Mouse (Mus musculus) C2C12 (cell line): ENCODE data around the gene Zdhhc1. TPM values are rescaled to one million over a fixed set of nuclear protein-coding genes. Genes with fewer than 3 reads are reported as not detected.

Experiments
- H3K27me3 ChIP-seq: one replicate; pipeline ENCODE4 v1.6.1; 2011; ENCODE audit not compliant: control insufficient read depth, insufficient read depth, insufficient read length
- H3K36me3 ChIP-seq: one replicate; pipeline ENCODE4 v1.6.1; 2011; ENCODE audit not compliant: control insufficient read depth, insufficient read depth
- H3K4me3 ChIP-seq: one replicate; pipeline ENCODE4 v1.5.1; 2011; ENCODE audit warnings: mild to moderate bottlenecking, control low read depth; ENCODE audit not compliant: poor library complexity, insufficient read depth, severe bottlenecking
- H3K79me2 ChIP-seq: one replicate; pipeline ENCODE4 v1.6.1; 2011; ENCODE audit not compliant: control insufficient read depth, insufficient read depth
- H3K79me3 ChIP-seq: one replicate; pipeline ENCODE4 v1.6.1; 2011; ENCODE audit warnings: low read depth, control low read depth
- H3ac ChIP-seq: one replicate; pipeline ENCODE3; 2011; ENCODE audit warnings: low read depth; ENCODE audit not compliant: control insufficient read depth, insufficient read length
- CEBPB ChIP-seq: IDR thresholded peaks from one replicate; pipeline ENCODE4 v1.6.1; 2011; ENCODE audit warnings: low read depth, mild to moderate bottlenecking, control low read depth, moderate library complexity
- CTCF ChIP-seq: IDR thresholded peaks from one replicate; pipeline ENCODE4 v1.5.1; 2011; ENCODE audit not compliant: control insufficient read depth, insufficient read depth, insufficient read length
- FOSL1 ChIP-seq: IDR thresholded peaks from one replicate; pipeline ENCODE4 v1.8.0; 2011; ENCODE audit warnings: mild to moderate bottlenecking, low read length; ENCODE audit not compliant: poor library complexity, insufficient read depth, severe bottlenecking
- MAX ChIP-seq: IDR thresholded peaks from one replicate; pipeline ENCODE4 v1.6.1; 2011; ENCODE audit warnings: mild to moderate bottlenecking, control low read depth
- MYOD1 ChIP-seq: IDR thresholded peaks from one replicate; pipeline ENCODE4 v1.6.1; 2011; ENCODE audit warnings: low read depth; ENCODE audit not compliant: control insufficient read depth, insufficient read length
- MYOG ChIP-seq: IDR thresholded peaks from one replicate; pipeline ENCODE4 v1.6.1; 2011; ENCODE audit not compliant: control insufficient read depth, insufficient read length; ENCODE audit errors: extremely low read depth
- USF1 ChIP-seq: IDR thresholded peaks from one replicate; pipeline ENCODE4 v1.6.1; 2011; ENCODE audit warnings: low read depth, mild to moderate bottlenecking, control low read depth, moderate library complexity
- polyA plus RNA-seq: library from polyadenylated mRNA; unstranded; fragments of >200 nt; fragmentation: generic; extraction: Trizol; gene quantifications from one replicate; pipeline ENCODE4 v1.2.1, GENCODE M21; 2012; ENCODE audit warnings: missing spikeins

Zdhhc1 gene
- polyA plus RNA-seq, 1 experiment, result 8.8 TPM

DNA sequence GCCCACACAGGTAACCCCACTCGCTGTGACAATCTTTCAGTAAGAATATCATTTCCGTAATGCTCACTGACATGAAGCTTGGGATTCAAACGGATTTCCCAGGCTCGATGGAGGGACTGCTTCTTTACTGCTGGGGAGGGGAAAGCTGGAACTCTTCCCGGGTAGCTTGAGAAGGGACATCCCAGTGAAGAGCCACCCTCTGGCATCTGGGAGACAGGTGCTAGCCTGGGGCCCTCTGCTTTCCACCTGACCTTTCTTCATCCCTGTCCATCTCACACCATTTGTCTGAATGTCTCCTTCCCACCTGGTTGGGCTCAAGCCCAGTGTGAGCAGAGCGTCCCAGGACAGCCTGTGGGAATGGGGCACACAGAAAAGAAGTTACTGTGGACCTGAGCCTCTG, 30.5 kb downstream of the Zdhhc1 start:
- Histone ChIP-seq H3K79me3 (no peaks in the 10 kb centered on the region), H3ac (no peak overlapping the region), H3K79me2 (peaks cover 9% of the 10 kb centered on the region), H3K36me3 (peaks cover 6% of the 10 kb centered on the region), H3K27me3 (no peaks in the 10 kb centered on the region), H3K4me3 (no peak overlapping the region)
- TF ChIP-seq CEBPB, result no peak
- no peak for TF ChIP-seq MYOG
- no peak for TF ChIP-seq MAX
- no peak for TF ChIP-seq USF1
- no peak for TF ChIP-seq FOSL1
- no peak for TF ChIP-seq CTCF
- no peak for TF ChIP-seq MYOD1

- Histone ChIP-seq H3K36me3 (peaks cover 6% of the 10 kb centered on the region), H3K4me3 (no peak overlapping the region), H3K79me2 (no peaks in the 10 kb centered on the region), H3ac (no peak overlapping the region), H3K27me3 (no peaks in the 10 kb centered on the region), H3K79me3 (no peaks in the 10 kb centered on the region)
- TF ChIP-seq FOSL1 (no peak), MAX (no peak), CEBPB (no peak), MYOD1 (no peak), CTCF (no peak), MYOG (no peak), USF1 (no peak)
These were observed 32.1 kb downstream of the Zdhhc1 start for GRCm38 (mm10) chr8:105464595-105464994.

GRCm38 (mm10) chr8:105461085-105461803, 35.5 kb downstream of the Zdhhc1 start:
- Histone ChIP-seq H3K4me3 (no peak overlapping the region), H3K79me3 (no peaks in the 10 kb centered on the region)
- no peak for TF ChIP-seq CTCF
- no peak for TF ChIP-seq FOSL1
- no peak for TF ChIP-seq CEBPB
- TF ChIP-seq USF1, result no peak
- TF ChIP-seq MYOD1, result no peak
- TF ChIP-seq MYOG, result no peak
- no peak for TF ChIP-seq MAX

DNA sequence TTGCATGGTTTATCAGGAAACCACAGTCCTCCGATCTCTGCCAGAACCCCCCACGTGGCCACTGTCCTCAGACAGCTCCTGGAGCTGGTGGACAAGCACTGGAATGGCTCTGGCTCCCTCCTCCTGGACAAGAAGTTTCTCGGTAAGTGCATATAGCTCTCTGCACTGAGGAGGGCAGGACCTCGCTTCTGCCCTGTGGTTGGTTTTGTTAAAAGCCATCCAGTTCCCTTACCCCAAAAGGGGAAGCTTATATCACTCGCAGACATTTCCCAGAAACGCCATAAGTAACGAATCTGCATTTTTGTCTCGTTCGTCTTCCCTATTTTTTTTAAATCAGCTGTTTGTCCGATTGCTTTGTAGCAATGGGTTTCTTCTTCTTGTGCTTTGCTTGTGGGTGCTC, 41.5 kb downstream of the Zdhhc1 start:
- H3K79me3 ChIP-seq, result no peaks in the 10 kb centered on the region
- TF ChIP-seq CTCF, result no peak
- peak; percentile 14 for TF ChIP-seq USF1
- no peak for TF ChIP-seq MAX
- H3K27me3 ChIP-seq, result peaks cover 4% of the 10 kb centered on the region

More at GRCm38 (mm10) chr8:105461085-105461803, 35.5 kb downstream of the Zdhhc1 start:
- no peaks in the 10 kb centered on the region for H3K27me3 ChIP-seq
- no peaks in the 10 kb centered on the region for H3K36me3 ChIP-seq
- H3K79me2 ChIP-seq, result no peaks in the 10 kb centered on the region
- no peak overlapping the region for H3ac ChIP-seq

DNA sequence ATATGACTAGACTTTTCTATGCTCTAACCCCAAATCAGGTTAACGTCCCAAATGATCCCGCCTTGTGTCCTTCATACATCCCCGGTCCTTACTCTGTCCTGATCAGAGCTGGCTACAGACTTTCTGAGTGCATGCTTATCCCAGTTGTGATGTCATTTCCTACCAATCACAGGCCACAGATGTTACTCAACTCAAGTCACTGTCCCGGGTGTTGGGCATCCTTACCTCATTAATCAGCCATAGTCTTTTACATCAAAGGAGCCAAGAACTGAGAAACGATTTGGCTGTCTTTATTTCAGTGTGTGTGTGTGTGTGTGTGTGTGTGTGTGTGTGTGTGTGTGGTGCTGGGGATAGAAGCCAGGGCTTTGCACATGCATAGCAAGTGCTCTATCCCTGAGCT, 42.6 kb downstream of the Zdhhc1 start:
- Histone ChIP-seq H3K4me3 (no peak overlapping the region), H3K27me3 (peaks cover 10% of the 10 kb centered on the region), H3K36me3 (no peaks in the 10 kb centered on the region), H3ac (no peak overlapping the region), H3K79me3 (no peaks in the 10 kb centered on the region), H3K79me2 (no peaks in the 10 kb centered on the region)
- TF ChIP-seq USF1 (no peak), MYOD1 (no peak), CEBPB (peak; percentile 58)

More for the DNA sequence above, 41.5 kb downstream of the Zdhhc1 start:
- no peak overlapping the region for H3ac ChIP-seq
- no peaks in the 10 kb centered on the region for H3K36me3 ChIP-seq
- H3K79me2 ChIP-seq, result no peaks in the 10 kb centered on the region
- H3K4me3 ChIP-seq, result no peak overlapping the region

DNA sequence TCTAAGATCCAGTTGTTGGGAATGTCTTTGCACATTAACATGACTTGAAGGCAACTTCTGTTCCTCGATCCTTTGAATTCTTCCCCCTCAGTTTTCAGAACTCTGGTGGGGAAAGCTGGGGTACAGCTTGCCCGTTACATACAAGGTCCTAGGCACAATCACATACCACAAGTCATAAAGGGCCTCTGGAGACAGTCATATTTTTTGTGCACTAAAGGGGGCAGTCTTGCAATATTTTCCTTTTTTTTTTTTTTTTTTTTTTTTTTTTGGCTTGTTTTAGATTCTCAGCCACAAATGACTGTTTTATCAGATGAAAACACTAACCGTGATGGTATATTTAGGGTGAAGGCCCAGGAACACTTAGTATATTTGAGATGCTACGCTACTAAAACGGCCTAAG, 43.4 kb downstream of the Zdhhc1 start:
- no peak for TF ChIP-seq MAX
- TF ChIP-seq USF1, result no peak
- no peak for TF ChIP-seq MYOD1
- TF ChIP-seq MYOG, result no peak
- TF ChIP-seq CTCF, result no peak
- no peak for TF ChIP-seq FOSL1
- no peak for TF ChIP-seq CEBPB
- H3K27me3 ChIP-seq, result peaks cover 10% of the 10 kb centered on the region
- H3K79me2 ChIP-seq, result no peaks in the 10 kb centered on the region
- no peaks in the 10 kb centered on the region for H3K79me3 ChIP-seq
- no peaks in the 10 kb centered on the region for H3K36me3 ChIP-seq
- no peak overlapping the region for H3K4me3 ChIP-seq
- H3ac ChIP-seq, result peak overlapping the region; percentile 11
